Mouse (Mus musculus): Measurements from ENCODE around the gene Trim40. TPM values are rescaled to one million over a fixed set of nuclear protein-coding genes. Genes with fewer than 3 reads are reported as not detected.
A peak's percentile ranks its signal among the peaks of the same experiment; 100 is the strongest.

Gene Trim40
- not detected for total RNA-seq (2021)
- polyA plus RNA-seq (2012; rRNA removed): not detected in 2 replicates
- long read RNA-seq: 0 reads

- TF ChIP-seq POLR2A (IDR thresholded peaks at IDR 0.05; ENCODE audit: insufficient read depth, low read depth, low read length): no peak
- TF ChIP-seq EP300 (IDR thresholded peaks at IDR 0.05; ENCODE audit: insufficient read depth, low read depth, low read length): no peak
- TF ChIP-seq CTCF (IDR thresholded peaks at IDR 0.05): no peak
- Histone ChIP-seq H3K4me1 (ENCODE audit: control insufficient read depth, insufficient read depth, low read length) (no peaks in the 10 kb centered on the region), H3K79me2 (replicated peaks; ENCODE audit: control insufficient read depth, insufficient read depth, low read length) (no peaks in the 10 kb centered on the region), H3K27me3 (ENCODE audit: control insufficient read depth, insufficient read depth, low read length) (no peaks in the 10 kb centered on the region), H3K9ac (ENCODE audit: low read depth, low read length) (no peak within 1 kb of the TSS), H3K36me3 (ENCODE audit: control insufficient read depth, insufficient read depth, low read length) (no peaks in the 10 kb centered on the region), H3K27ac (no peak within 1 kb of the TSS), H3K4me3 (no peak within 1 kb of the TSS)
- DNase-seq: no peak
- intact Hi-C loops (cut with DNase I): loop anchor here (5.0 kb wide), 2 partner anchors 157 to 312 kb away; partner anchors contain the start of genes Gabbr1 and Olfr94
- WGBS: 74% methylated on average over 5 of the region's 5 CpGs
Observed at GRCm38 (mm10) chr17:36890073-36890903, at the start of gene Trim40. Gene Trim40 (minus strand): TSS chr17:36890123.

- Histone ChIP-seq H3K79me2 (replicated peaks; ENCODE audit: control insufficient read depth, insufficient read depth, low read length) (no peaks in the 10 kb centered on the region), H3K27me3 (ENCODE audit: control insufficient read depth, insufficient read depth, low read length) (no peaks in the 10 kb centered on the region), H3K36me3 (ENCODE audit: control insufficient read depth, insufficient read depth, low read length) (no peaks in the 10 kb centered on the region), H3K9ac (ENCODE audit: low read depth, low read length) (no peak overlapping the region), H3K4me3 (no peak overlapping the region), H3K4me1 (ENCODE audit: control insufficient read depth, insufficient read depth, low read length) (peaks cover 3% of the 10 kb centered on the region; the same call in 1 of the 2 replicates), H3K27ac (no peak overlapping the region)
- DNase-seq: no peak
- intact Hi-C loops (cut with DNase I): no loop called here
- 60% methylated on average over 2 of the region's 2 CpGs for WGBS
- TF ChIP-seq EP300 (IDR thresholded peaks at IDR 0.05; ENCODE audit: insufficient read depth, low read depth, low read length) (no peak), CTCF (IDR thresholded peaks at IDR 0.05) (no peak), POLR2A (IDR thresholded peaks at IDR 0.05; ENCODE audit: insufficient read depth, low read depth, low read length) (no peak)
Observed at GRCm38 (mm10) chr17:36938056-36938455, 48.1 kb upstream of the Trim40 start.

GRCm38 (mm10) chr17:36931806-36932205 is 41.9 kb upstream of the Trim40 start:
- peak; percentile 56 to 77 for DNase-seq
- WGBS: 8% methylated on average over 2 of the region's 2 CpGs
- Histone ChIP-seq H3K27me3 (ENCODE audit: control insufficient read depth, insufficient read depth, low read length) (no peaks in the 10 kb centered on the region), H3K9ac (ENCODE audit: low read depth, low read length) (no peak overlapping the region), H3K4me1 (ENCODE audit: control insufficient read depth, insufficient read depth, low read length) (peaks cover 15% of the 10 kb centered on the region), H3K4me3 (no peak overlapping the region), H3K36me3 (ENCODE audit: control insufficient read depth, insufficient read depth, low read length) (no peaks in the 10 kb centered on the region; the same call in 1 of the 2 replicates), H3K79me2 (replicated peaks; ENCODE audit: control insufficient read depth, insufficient read depth, low read length) (no peaks in the 10 kb centered on the region), H3K27ac (peak overlapping the region; percentile 32)
- no peak for TF ChIP-seq CTCF (IDR thresholded peaks at IDR 0.05)
- TF ChIP-seq EP300 (IDR thresholded peaks at IDR 0.05; ENCODE audit: insufficient read depth, low read depth, low read length): no peak
- TF ChIP-seq POLR2A (IDR thresholded peaks at IDR 0.05; ENCODE audit: insufficient read depth, low read depth, low read length): no peak
- intact Hi-C loops (cut with DNase I): loop anchor here (1.0 kb wide), 1 partner anchor 14 kb away; no protein-coding TSS in a partner anchor

- intact Hi-C loops (cut with DNase I): no loop called here
- WGBS: 74% methylated on average over 4 of the region's 4 CpGs
Observed at GRCm38 (mm10) chr17:36931130-36931529, 41.2 kb upstream of the Trim40 start.

GRCm38 (mm10) chr17:36930233-36930632 is 40.3 kb upstream of the Trim40 start:
- H3K79me2 ChIP-seq (replicated peaks; ENCODE audit: control insufficient read depth, insufficient read depth, low read length): no peaks in the 10 kb centered on the region
- no peak overlapping the region for H3K9ac ChIP-seq (ENCODE audit: low read depth, low read length)
- no peaks in the 10 kb centered on the region for H3K27me3 ChIP-seq (ENCODE audit: control insufficient read depth, insufficient read depth, low read length)
- H3K4me3 ChIP-seq: no peak overlapping the region
- TF ChIP-seq EP300 (IDR thresholded peaks at IDR 0.05; ENCODE audit: insufficient read depth, low read depth, low read length) (0 out of 2 replicates have a peak, but pooled peaks have one; percentile 38), POLR2A (IDR thresholded peaks at IDR 0.05; ENCODE audit: insufficient read depth, low read depth, low read length) (no peak), CTCF (IDR thresholded peaks at IDR 0.05) (no peak)
- peak in 1 of 2 experiments; percentile 35 for DNase-seq
- no peaks in the 10 kb centered on the region; the same call in 1 of the 2 replicates for H3K36me3 ChIP-seq (ENCODE audit: control insufficient read depth, insufficient read depth, low read length)
- intact Hi-C loops (cut with DNase I): no loop called here
- 49% methylated on average over 6 of the region's 6 CpGs for WGBS
- H3K27ac ChIP-seq: peak overlapping the region; percentile 67
- peaks cover 15% of the 10 kb centered on the region for H3K4me1 ChIP-seq (ENCODE audit: control insufficient read depth, insufficient read depth, low read length)

More at GRCm38 (mm10) chr17:36931130-36931529, 41.2 kb upstream of the Trim40 start:
- no peak for TF ChIP-seq EP300 (IDR thresholded peaks at IDR 0.05; ENCODE audit: insufficient read depth, low read depth, low read length)
- no peak for TF ChIP-seq POLR2A (IDR thresholded peaks at IDR 0.05; ENCODE audit: insufficient read depth, low read depth, low read length)
- no peak for TF ChIP-seq CTCF (IDR thresholded peaks at IDR 0.05)
- no peaks in the 10 kb centered on the region; the same call in 1 of the 2 replicates for H3K36me3 ChIP-seq (ENCODE audit: control insufficient read depth, insufficient read depth, low read length)
- no peak overlapping the region for H3K4me3 ChIP-seq
- H3K79me2 ChIP-seq (replicated peaks; ENCODE audit: control insufficient read depth, insufficient read depth, low read length): no peaks in the 10 kb centered on the region
- no peak overlapping the region for H3K9ac ChIP-seq (ENCODE audit: low read depth, low read length)
- no peak for DNase-seq
- H3K27me3 ChIP-seq (ENCODE audit: control insufficient read depth, insufficient read depth, low read length): no peaks in the 10 kb centered on the region
- H3K27ac ChIP-seq: peak overlapping the region; percentile 26
- peaks cover 15% of the 10 kb centered on the region for H3K4me1 ChIP-seq (ENCODE audit: control insufficient read depth, insufficient read depth, low read length)

All from heart, adult 2 months (tissue).